ENCODE assay signal across 19 mouse cellular contexts in genomic region chr16:35272417-35272816, GRCm38 (mm10).
DNase-seq lines count a peak whose midpoint lies in the region; ATAC-seq and TF ChIP-seq lines count a peak whose summit lies in the region.
"Had no signal": no experiment of that assay in that cellular context is flagged by ENCODE, and none has a peak within 500 bp of the region (broad histone marks: within the 10 kb centered on the region; RNA-seq: fewer than 3 reads in every experiment).

No protein-coding gene starts in this region.

- no peak for TF ChIP-seq EP300 in liver, postnatal 0 days (IDR thresholded peaks at IDR 0.05; ENCODE audit: low read depth)
- TF ChIP-seq EP300 in CH12.LX (IDR thresholded peaks at IDR 0.05; ENCODE audit: low read length), result no peak

- WGBS in hindbrain, postnatal 0 days, result 44% methylated on average over 4 of the region's 4 CpGs
- 42% methylated on average over 4 of the region's 4 CpGs for WGBS in hindbrain, embryonic 14.5 days
- WGBS in liver, postnatal 0 days (ENCODE audit: insufficient replicate concordance), result 50% methylated on average over 4 of the region's 4 CpGs

- peak; percentile 34 for DNase-seq in hindbrain, postnatal 0 days (ENCODE audit: low spot score)
- DNase-seq in hindbrain, embryonic 14.5 days (ENCODE audit: low spot score), result no peak
- no peak for DNase-seq in liver, postnatal 0 days
- DNase-seq in liver (no peak), CH12.LX (ENCODE audit: extremely low read depth) (no peak)
- peak; percentile 44 for DNase-seq in brain, embryonic 14.5 days (ENCODE audit: low read depth)
- DNase-seq in cerebellum, postnatal 4 days (ENCODE audit: low spot score in 2 of 2), result no peak
- DNase-seq: adrenal gland, postnatal 36 days; cerebellum, adult 2 months; gastrocnemius, adult 2 months; heart, postnatal 4 days; kidney, adult 18-20 months; kidney, postnatal 10 days; retina, postnatal 1 day had no signal

- in situ Hi-C loops in CH12.LX (cut with MboI; ENCODE audit: low pct_ligation_motif_present, low pct_unique_long_range_greater_than_20kb, low sequenced_read_pairs), result no loop called here

- H3K9me3 ChIP-seq in hindbrain, postnatal 0 days (ENCODE audit: low read length), result no peaks in the 10 kb centered on the region
- H3K9me3 ChIP-seq in hindbrain, embryonic 14.5 days (ENCODE audit: control insufficient read depth, low read length), result no peaks in the 10 kb centered on the region
- no peaks in the 10 kb centered on the region for H3K9me3 ChIP-seq in liver, postnatal 0 days (ENCODE audit: low read length)
- H3K9me3 ChIP-seq in CH12.LX (replicated peaks; ENCODE audit: low read length), result no peaks in the 10 kb centered on the region
- H3K9me3 ChIP-seq: embryonic facial prominence, embryonic 12.5 days; heart, embryonic 13.5 days; limb, embryonic 13.5 days; liver, embryonic 15.5 days had no signal

- H3K27me3 ChIP-seq in hindbrain, postnatal 0 days (ENCODE audit: insufficient read depth, low read length), result no peaks in the 10 kb centered on the region
- no peaks in the 10 kb centered on the region for H3K27me3 ChIP-seq in hindbrain, embryonic 14.5 days (ENCODE audit: control insufficient read depth, insufficient read depth, low read length)
- 0 out of 2 replicates have a peak, but pooled peaks cover 6% of the 10 kb centered on the region for H3K27me3 ChIP-seq in liver, postnatal 0 days (ENCODE audit: insufficient read depth, low read length)
- H3K27me3 ChIP-seq in CH12.LX (replicated peaks), result peaks cover 85% of the 10 kb centered on the region

- dilution Hi-C loops in CH12.LX (cut with MboI; ENCODE audit: extremely low pct_ligation_motif_present, extremely low pct_unique_long_range_greater_than_20kb, low sequenced_read_pairs), result no loop called here

- TF ChIP-seq POLR2A in CH12.LX (IDR thresholded peaks at IDR 0.05; ENCODE audit: low read depth, low read length), result no peak
- no peak for TF ChIP-seq POLR2A in brain, embryonic 14.5 days (IDR thresholded peaks at IDR 0.05; ENCODE audit: borderline replicate concordance, extremely low read depth, insufficient read depth, insufficient read length, poor library complexity, severe bottlenecking)

- H3K79me2 ChIP-seq in CH12.LX (replicated peaks; ENCODE audit: control insufficient read depth, extremely low read depth, insufficient read depth, poor library complexity, severe bottlenecking), result no peaks in the 10 kb centered on the region

- no peak for ATAC-seq in hindbrain, postnatal 0 days
- ATAC-seq in hindbrain, embryonic 14.5 days (ENCODE audit: low FRiP score), result no peak
- ATAC-seq in liver, postnatal 0 days, result no peak
- ATAC-seq: hindbrain, embryonic 16.5 days had no signal

- H3K27ac ChIP-seq in hindbrain, postnatal 0 days, result no peak overlapping the region
- no peak overlapping the region for H3K27ac ChIP-seq in hindbrain, embryonic 14.5 days
- H3K27ac ChIP-seq in liver, postnatal 0 days (ENCODE audit: low read depth), result no peak overlapping the region
- H3K27ac ChIP-seq in CH12.LX (ENCODE audit: insufficient read depth, low read depth), result no peak overlapping the region
- H3K27ac ChIP-seq: embryonic facial prominence, embryonic 12.5 days; gastrocnemius, adult 2 months; heart, embryonic 13.5 days; limb, embryonic 13.5 days; liver, embryonic 15.5 days had no signal

- TF ChIP-seq CTCF in hindbrain, postnatal 0 days (IDR thresholded peaks at IDR 0.05; ENCODE audit: low read depth), result peak; percentile 56
- TF ChIP-seq CTCF in liver, postnatal 0 days (IDR thresholded peaks at IDR 0.05; ENCODE audit: low read depth), result 0 out of 2 replicates have a peak, but pooled peaks have one; percentile 4
- peak in 1 of 2 experiments; percentile 29; a peak in 2 of 4 replicates for TF ChIP-seq CTCF in CH12.LX (conservative IDR thresholded peaks at IDR 0.05 in 1 of 2, IDR thresholded peaks at IDR 0.05 in 1 of 2; ENCODE audit: low read depth in 2 of 2, low read length in 2 of 2)
- TF ChIP-seq CTCF in brain, embryonic 14.5 days (IDR thresholded peaks at IDR 0.05; ENCODE audit: borderline replicate concordance, extremely low read depth, insufficient read depth, insufficient read length), result no peak

- TF ChIP-seq RAD21 in CH12.LX (IDR thresholded peaks at IDR 0.05; ENCODE audit: low read depth, low read length), result peak; percentile 13

- no peaks in the 10 kb centered on the region; the same call in 1 of the 2 replicates for H3K4me1 ChIP-seq in hindbrain, postnatal 0 days (ENCODE audit: insufficient read depth, low read length)
- no peaks in the 10 kb centered on the region for H3K4me1 ChIP-seq in hindbrain, embryonic 14.5 days (replicated peaks; ENCODE audit: control insufficient read depth, insufficient read depth, low read length)
- no peaks in the 10 kb centered on the region for H3K4me1 ChIP-seq in liver, postnatal 0 days (ENCODE audit: insufficient read depth)
- no peaks in the 10 kb centered on the region for H3K4me1 ChIP-seq in CH12.LX (ENCODE audit: control insufficient read depth in 1 of 2, insufficient read depth in 2 of 2)
- H3K4me1 ChIP-seq: embryonic facial prominence, embryonic 12.5 days; liver, embryonic 15.5 days had no signal

- no peak overlapping the region for H3K9ac ChIP-seq in hindbrain, postnatal 0 days (replicated peaks; ENCODE audit: low read length)
- no peak overlapping the region for H3K9ac ChIP-seq in hindbrain, embryonic 14.5 days
- no peak overlapping the region for H3K9ac ChIP-seq in liver, postnatal 0 days (replicated peaks)
- no peak overlapping the region for H3K9ac ChIP-seq in CH12.LX (ENCODE audit: insufficient read depth, low read depth)
- H3K9ac ChIP-seq: embryonic facial prominence, embryonic 12.5 days; heart, embryonic 13.5 days; limb, embryonic 13.5 days; liver, embryonic 15.5 days had no signal

- no peak overlapping the region for H3K4me3 ChIP-seq in hindbrain, postnatal 0 days (ENCODE audit: low read length)
- H3K4me3 ChIP-seq in hindbrain, embryonic 14.5 days (replicated peaks; ENCODE audit: low read length), result no peak overlapping the region
- no peak overlapping the region for H3K4me3 ChIP-seq in liver, postnatal 0 days (ENCODE audit: low read depth, low read length)
- no peak overlapping the region for H3K4me3 ChIP-seq in CH12.LX (replicated peaks in 1 of 3; ENCODE audit: low read depth in 2 of 3, low read length in 2 of 3, poor library complexity in 1 of 3)
- H3K4me3 ChIP-seq: embryonic facial prominence, embryonic 12.5 days; gastrocnemius, adult 2 months; heart, embryonic 13.5 days; limb, embryonic 13.5 days; liver, embryonic 15.5 days had no signal

- H3K36me3 ChIP-seq in hindbrain, postnatal 0 days (ENCODE audit: insufficient read depth, low read length), result peaks cover 6% of the 10 kb centered on the region
- H3K36me3 ChIP-seq in hindbrain, embryonic 14.5 days (replicated peaks; ENCODE audit: control insufficient read depth, insufficient read depth), result peaks cover 14% of the 10 kb centered on the region; the same call in 1 of the 2 replicates
- H3K36me3 ChIP-seq in liver, postnatal 0 days (replicated peaks; ENCODE audit: insufficient read depth, low read length), result no peaks in the 10 kb centered on the region
- no peaks in the 10 kb centered on the region for H3K36me3 ChIP-seq in CH12.LX (replicated peaks in 1 of 2; ENCODE audit: control insufficient read depth in 1 of 2, insufficient read depth in 1 of 2, low read length in 1 of 2)
- H3K36me3 ChIP-seq: embryonic facial prominence, embryonic 12.5 days; limb, embryonic 13.5 days; liver, embryonic 15.5 days had no signal

- H3K4me2 ChIP-seq in hindbrain, postnatal 0 days (ENCODE audit: low read depth, low read length), result no peak overlapping the region
- no peak overlapping the region for H3K4me2 ChIP-seq in hindbrain, embryonic 14.5 days (replicated peaks)
- no peak overlapping the region for H3K4me2 ChIP-seq in liver, postnatal 0 days (ENCODE audit: low read depth, low read length)
- no peak overlapping the region for H3K4me2 ChIP-seq in CH12.LX (ENCODE audit: insufficient read depth, low read depth, poor library complexity, severe bottlenecking)
- H3K4me2 ChIP-seq: embryonic facial prominence, embryonic 12.5 days; heart, embryonic 13.5 days; limb, embryonic 13.5 days; liver, embryonic 15.5 days had no signal

TF ChIP-seq in CH12.LX, 34 proteins besides CTCF, POLR2A, EP300 and RAD21:
- peak; percentile 21; the same call in 1 of the 2 replicates for TF ChIP-seq SMC3 (IDR thresholded peaks at IDR 0.05; ENCODE audit: low read depth, low read length)
- TF ChIP-seq GABPA (IDR thresholded peaks at IDR 0.05; ENCODE audit: insufficient replicate concordance, low read depth, low read length), result no peak

Comparison
In these comparisons a context has a peak if more than half of its experiments do, and no peak if none do; other contexts are left out.
1. DNase-seq: peak in hindbrain, postnatal 0 days (single experiment) and brain, embryonic 14.5 days (single experiment); none in hindbrain, embryonic 14.5 days (single experiment), liver, postnatal 0 days (single experiment), liver (single experiment), CH12.LX (single experiment) and cerebellum, postnatal 4 days (0 of 2).